Mouse (Mus musculus) ovary, adult 18-20 months (tissue): ENCODE results near the gene Il5.
"Not testable (repeated sequence)": the region's sequence is repeated elsewhere in the genome, so short reads cannot be mapped to it uniquely, and the experiment has no call there.

Source experiments
- DNase-seq: peaks from one replicate; pipeline ENCODE4 v3.0.0; 2022; ENCODE audit warnings: low spot score, mixed read lengths

Il5 gene

DNA sequence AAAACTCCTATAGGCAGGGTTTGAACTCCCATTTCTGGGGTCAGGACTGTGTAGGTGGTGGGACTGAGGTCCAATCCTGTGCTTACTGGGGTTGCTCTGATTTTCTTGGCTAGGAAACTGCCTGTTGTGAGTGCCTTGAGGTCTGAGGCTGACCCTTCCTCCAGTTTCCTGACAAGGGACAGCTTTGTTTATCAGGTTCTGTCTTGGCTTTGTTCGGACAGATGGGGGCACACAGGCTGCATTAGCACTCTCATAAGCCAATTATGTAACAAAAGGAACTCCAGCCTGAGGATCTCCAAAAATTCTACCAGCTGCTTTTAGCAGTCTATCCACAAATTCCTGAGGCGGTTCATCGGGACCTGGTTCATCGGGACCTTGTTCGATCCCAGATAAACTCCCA is 21.8 kb downstream of the Il5 start:
- DNase-seq = no peak

DNA sequence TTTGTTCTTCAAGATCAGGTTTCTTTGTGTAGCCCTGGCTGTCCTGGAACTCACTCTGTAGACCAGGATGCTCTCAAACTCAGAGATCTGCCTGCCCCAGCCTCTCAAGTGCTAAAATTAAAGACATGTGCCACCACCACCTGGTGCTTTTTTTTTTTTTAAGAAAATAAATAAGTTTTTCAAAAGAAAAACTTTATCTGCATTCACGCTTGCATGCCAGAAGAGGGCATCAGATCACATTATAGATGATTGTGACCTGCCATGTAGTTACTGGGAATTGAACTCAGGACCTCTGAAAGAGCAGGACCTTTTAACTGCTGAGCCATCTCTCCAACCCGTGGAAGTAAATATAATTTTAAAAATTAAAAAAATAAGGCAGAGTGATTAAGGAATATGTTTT is 24.7 kb downstream of the Il5 start:
- no peak for DNase-seq

DNA sequence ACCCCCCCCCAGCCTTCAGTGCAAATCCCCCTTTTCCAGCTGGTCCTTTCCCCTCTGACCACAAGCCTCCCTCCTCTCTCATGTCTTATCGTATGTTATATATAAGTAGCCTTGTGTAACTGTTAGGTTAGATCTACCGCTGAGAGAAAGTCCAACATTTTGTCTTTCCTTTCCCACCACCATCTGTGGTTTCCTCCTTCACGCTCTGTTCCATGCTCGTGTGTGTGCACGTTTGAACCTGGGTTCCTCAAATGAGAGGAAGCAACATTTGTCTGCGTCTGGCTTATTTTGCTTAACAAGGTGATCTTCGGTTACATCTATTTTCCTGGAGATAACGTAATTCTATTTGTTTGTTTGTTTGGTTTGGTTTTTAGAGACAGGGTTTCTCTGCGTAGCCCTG is 27.4 kb downstream of the Il5 start:
- no peak for DNase-seq

DNA sequence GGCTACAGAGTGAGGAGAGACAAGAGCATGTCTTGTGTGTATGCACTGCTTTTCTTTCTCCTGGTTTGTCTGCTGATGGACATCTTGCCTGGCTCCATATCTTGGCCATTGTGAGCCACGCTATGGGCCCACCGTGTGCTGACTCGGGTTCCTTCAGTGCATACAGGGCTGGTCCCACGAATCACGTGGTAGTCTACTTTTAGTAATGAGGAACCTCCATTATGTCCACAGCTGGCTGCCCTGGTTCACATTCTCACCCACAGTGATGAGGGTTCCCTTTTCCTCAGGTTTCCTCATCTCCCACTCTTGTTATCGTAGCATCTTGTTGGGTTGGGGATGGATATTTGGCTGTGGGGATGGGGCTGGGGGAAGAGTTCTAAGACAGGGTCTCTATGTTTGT is 28.0 kb downstream of the Il5 start:
- no peak for DNase-seq

DNA sequence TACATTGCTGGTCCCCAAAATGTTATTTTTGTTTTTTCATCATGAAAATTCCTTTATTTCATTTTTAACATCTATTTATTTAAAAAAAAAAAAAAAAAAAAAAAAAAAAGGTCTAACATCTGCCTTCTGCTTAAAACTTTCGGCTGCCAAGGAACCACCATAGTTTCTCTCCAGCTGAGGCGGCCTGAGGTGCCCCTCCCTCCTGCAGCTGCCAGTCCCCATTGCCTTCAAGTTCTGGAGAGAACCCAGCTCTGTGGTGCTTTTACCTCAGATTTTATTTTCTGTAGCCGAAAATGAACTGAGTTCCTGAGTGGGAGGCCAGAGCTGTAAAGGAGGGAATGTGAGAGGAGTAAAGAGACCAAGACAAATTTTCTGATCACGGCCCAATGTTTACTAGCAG is 28.7 kb downstream of the Il5 start:
- no peak for DNase-seq

DNA sequence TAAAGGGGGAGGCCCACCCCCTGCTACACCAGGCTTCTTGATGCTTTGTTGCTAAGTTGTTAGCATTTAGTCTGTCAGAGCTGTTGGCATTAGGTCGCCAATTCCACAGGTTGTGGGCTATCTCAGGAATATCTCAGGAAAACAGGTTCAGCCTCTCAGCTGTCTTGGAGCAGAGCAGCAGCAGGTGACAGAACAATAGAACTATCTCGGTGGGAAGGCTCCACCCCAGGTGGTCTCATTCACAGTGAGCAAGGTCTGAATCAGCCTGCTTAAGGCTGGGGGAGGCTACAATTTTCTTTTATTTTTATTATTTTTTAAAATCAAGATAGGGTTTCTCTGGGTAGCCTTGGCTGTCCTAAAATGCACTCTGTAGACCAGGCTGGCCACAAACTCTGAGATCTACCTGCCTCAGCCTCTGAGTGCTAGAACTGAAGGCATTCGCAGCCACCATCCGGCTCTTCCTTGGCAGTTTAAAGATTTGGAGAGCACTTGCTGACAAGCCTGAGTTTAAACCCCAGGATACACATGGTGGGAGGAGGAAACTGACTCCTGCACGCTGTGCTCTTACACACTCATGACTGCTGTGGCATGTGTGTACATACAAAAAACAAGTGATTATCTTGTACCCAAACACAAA is 29.2 kb downstream of the Il5 start:
- DNase-seq = no peak

DNA sequence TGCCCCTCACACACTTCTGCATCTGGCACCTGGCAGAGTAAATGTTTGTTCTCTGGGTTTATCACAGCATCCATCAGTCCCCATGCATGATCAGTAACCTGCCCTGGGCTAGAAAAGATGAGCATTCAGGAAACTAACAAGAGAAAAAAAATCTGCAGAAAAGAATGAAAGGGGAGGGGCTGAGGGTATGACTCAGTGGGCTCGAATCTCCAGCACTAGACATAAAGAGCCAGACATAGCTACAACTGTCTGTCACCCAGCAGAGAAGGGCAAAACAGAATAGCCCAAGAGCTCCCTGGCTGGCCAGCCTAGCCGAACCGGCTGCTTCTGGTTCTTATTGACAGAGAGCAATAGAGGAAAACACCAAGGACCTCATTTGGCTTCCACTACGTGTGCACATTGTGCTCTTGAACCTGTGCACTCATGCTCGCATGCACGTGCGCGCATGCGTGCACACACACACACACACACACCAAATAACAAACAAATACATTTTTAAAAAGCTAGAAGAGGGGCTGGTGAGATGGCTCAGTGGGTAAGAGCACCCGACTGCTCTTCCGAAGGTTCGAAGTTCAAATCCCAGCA is 34.5 kb downstream of the Il5 start:
- DNase-seq = no peak

DNA sequence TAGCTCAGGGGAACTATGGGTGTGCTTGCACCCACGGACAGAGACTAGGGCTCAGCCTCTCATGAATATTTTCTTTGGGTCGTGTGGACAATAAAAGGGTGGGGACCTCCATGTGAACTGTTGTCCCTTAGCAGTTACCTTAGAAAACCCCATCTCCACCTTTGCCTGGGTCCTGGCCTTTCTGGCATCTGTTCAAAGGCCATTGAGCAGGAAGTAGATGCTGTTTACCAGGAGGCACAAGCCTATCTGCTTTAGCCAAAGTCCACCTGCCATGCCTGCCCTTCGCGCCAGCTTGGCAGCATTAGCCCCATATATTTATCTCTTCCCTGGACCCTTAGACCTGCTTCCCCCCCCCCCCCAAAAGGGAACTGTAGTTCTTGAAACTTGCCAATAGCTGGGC is 37.0 kb downstream of the Il5 start:
- DNase-seq = no peak

DNA sequence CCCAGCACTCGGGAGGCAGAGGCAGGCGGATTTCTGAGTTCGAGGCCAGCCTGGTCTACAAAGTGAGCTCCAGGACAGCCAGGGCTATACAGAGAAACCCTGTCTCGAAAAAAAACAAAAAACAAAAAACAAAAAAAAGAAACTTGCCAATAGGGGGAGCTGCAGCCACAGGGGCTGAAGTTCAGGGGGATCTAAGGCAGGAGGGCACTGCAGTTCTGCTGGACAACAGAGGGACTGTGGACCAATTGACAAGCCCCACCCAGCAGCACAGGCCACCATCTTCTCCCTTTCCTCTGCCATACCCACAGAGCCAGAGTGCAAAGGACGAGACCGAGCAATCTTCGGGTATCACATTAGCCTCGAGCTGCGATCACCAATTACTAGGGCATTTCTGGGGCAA is 37.4 kb downstream of the Il5 start:
- DNase-seq = not testable (repeated sequence)

DNA sequence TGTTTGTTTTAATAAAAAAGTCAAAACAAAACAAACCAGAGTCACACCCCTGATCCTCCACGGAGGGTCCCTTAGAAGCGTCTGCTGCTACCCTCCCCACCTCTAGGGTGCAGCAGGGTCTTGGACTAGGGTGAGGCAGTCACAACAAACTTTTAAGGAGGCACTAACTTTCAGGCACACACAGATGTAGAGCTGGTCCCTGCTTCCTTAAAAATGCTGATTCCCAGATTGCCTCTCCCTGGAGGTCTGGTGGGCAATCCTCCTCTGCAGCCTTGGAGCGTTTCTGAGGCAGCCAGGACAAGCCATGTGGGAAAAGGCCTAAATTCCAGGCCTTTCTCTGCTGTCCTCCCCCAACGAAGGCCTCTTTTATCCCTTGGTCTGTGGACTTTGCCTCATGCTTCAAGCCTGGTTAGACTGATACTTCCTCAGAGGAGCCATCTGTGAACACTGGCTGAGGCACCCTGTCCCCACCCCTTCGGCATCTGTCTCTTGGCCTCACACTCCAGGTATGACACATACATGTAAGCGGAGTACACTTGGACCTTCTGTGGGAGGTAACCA is 38.3 kb downstream of the Il5 start:
- DNase-seq = no peak

DNA sequence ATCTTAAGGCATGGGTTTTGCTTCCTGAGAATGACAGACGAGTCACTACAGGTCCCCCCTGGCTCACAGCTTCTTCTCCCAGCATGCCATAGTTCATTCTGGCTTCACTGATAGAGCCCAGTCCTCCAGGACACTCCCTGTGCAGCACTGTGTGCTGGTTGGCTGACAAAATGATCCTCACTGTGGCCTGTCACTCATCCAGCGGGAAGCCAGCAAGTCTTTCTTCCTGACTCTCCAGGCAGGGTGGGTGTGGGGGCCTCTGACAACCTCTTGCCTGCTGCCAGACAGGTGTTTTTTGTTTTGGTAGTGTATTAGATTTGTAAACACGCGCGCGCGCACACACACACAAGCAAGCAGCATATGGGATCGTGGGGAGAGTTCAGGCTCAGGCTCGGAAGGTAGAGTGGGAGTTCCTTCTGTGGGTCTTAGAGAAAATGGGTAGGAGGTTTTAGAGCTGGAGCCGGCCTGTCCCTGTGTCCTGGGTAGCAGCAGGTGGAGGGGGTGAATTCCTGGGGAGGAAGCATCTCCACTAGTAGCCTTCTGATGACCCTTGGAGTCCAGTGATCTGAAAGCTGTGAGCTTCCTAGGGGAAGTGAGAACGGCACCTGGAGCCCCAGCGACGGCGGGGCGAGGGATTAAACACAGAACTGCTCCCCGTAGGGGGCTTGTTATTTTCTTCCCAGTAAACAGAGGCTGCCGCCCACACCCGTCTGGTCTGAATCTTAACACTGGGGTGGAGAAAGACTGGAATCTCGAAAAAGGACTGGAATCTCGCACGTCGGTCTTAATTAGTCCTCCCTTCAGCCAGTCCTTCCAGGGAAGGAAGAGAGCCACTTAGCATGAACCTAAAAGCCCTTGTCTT is 39.2 kb downstream of the Il5 start:
- no peak for DNase-seq

DNA sequence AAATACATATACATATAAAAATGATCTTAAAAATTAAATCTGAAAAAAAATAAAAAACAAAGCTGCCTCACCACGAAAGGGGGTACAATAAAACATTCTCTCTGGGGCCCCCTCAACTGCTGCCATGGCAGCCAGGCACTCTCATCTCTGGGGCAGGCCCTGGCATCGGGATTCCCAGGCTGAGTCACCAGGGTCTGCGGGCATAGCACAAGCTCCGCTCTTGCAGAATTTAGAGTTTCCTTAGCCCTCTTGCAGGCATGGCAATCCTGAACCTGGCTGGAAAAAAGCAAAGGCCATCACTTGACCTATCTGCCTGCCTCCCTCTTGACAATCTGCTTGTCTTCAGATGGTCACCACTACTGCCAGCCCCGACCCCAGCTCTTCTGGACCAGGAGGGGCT is 40.7 kb downstream of the Il5 start:
- DNase-seq = no peak

DNA sequence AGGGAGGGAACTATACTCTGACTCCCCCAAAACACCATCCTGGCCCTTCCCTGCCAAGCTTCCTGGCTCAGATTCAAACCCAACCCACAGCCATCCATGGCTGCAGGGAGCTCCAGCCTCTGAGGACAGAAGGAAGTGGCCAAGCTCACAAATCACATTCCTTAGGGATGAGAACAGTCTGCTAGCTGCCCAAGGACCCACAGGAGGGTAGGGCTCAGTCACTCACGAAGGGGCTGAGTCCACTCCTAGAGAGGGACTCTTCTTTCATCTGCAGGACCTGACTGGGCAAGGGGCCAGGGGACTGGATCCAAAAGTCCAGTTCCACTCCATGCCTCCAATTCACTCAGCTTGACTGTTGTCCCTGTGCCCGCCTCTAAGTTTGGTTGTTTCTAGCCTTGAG is 41.2 kb downstream of the Il5 start:
- peak; percentile 71 for DNase-seq

DNA sequence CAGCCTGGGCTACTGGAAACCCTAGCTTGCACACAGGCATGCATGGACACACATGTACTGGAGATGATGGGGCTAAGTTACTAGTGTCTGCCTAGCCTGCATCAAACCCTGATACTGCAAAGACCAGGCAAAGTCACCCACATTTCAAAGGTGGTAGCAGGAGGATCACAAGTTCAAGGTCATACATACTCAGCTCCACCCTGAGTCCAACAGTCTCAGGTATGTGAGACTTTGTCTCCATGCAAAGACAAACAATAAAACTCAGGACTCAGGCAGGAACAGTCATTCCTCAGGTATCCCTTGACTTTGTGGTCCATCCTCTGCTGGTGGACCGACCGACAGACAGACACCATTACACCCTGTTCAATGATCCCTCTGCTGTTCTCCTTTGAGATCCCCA is 41.8 kb downstream of the Il5 start:
- no peak for DNase-seq

DNA sequence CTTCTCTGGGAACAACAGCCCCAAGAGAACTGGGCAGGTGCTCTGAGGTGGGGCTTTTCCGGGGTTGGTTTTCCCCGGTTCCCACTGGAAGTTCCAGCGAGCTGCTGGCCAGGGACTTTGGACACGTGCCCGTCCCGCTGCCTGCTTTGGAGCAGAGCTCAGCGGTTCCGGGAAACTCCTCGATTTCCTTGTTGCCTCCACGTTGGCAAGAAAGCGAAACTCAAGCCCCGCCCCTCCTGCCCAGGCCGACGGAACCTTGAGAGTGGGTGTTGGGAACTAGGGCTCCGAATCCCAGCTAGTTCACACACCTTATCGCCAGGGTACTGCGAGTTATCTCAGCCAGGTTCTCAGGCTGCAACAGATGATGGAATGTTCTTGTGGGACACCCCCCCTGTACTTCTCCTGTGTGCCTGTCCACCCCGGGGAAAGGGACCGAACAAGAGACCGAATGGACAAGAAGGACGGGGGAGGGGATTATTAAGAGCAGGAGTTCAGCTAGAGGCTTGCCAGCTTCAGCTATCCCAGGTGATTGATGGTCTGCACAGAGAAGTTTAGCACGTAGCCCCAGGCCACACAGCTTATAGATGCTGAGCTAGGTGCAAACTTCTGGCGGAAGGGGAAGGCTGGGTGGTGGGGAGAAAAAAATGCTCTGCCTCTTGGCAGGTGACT is 42.4 kb downstream of the Il5 start:
- peak; percentile 84 for DNase-seq

DNA sequence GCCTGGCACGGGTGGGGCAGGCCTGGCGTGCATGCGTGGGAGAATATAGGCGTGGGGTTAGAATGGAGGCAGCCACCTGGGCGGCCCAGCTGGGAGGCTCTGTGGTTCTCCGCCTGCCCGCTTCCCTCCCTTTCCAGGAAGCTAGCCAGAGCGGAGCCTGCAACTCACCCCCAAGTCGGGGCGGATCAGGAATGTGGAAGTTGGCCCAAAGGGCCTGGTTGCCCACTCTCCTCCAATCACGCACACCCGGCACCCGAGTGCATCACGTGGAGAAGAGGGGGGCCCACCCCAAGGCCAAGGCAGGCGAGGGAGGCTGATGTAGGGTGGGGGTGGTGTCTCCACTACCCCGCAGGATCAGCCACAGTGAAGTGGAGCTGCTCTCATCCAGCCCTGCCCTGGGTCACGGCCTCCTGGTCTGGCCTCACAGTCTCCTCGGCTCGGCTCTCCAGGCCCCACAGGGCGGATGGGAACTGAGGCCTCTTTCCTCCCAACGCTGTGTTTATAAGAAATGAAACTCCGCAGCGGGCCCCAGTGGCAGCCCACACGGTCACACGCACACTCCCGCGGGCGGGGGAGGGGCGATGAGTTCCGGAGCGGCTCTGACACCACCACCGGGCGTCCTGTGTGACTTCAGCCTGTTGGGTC is 43.0 kb downstream of the Il5 start:
- DNase-seq = peak; percentile 93

DNA sequence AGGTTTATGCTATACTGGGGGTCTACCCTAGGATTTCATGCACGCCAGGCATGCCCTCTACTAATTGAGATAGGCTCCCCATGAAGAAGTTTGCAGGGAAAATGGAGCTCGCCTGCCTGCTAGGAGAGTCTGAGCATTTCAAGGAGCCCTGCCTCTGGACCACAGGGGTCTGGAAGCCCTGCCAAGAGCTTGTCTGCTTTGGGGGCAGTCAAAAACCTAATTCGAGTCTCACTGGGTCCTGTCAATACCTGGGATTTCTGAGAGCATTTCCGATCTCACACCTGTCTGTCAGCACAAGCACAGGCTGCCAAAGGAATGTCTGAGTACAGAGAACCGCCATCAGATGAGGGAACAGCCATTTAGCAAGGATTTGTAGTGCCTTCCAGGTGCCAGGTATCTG is 44.0 kb downstream of the Il5 start:
- no peak for DNase-seq

DNA sequence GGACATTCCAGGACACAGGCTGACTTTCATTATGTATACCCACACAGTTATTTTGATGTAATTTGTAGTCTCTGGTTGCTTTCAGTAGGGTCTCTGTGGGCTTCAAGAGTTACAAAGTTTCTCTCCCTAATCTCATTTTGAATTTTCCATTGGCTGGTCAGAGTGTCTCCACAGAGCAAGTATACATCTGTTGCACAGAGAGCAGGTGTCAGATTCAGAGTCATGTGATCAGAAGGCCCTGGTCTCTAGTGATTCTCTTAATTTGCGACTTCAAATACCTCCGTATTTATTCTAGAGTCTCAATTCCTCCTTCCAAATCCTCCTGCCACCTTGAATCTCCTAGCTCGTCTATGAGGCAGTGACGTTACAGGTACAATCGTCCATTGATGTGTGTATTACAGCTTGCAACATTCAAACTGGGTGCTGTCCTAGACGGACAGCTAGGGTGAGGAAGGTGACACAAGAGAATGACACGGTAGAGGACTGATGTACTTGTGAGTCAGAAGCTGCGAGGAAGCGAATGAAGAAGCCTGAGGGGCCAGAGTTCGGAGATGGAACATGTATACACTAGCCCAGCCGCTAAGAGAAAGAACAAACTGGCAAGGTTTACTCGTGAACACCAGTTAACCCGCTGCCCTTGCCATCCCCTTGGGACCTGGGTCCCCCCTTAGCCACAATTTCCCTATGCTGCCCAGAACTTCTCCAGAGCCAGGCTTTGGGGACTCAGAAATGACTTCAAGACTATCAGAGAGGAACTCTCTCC is 48.0 kb downstream of the Il5 start:
- no peak for DNase-seq

DNA sequence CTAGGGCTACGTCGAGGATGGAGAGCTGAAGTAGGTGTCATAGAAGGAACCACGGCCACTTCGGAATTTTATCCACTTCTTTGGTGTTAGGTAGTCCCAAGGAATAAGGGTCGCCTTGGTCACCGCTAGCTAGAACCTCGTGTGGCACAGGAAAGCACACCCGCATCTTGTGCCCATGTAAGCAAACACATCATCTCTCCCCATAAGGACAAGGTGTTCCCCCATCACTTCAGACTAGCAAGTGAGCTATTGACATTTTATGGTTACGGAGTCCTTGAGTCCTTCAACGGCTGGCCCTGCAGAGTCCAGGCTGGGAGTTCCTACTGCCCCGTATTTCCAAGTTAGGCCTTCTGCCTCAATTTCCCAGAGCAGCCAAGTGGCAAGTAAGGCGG is 48.6 kb downstream of the Il5 start:
- no peak for DNase-seq

DNA sequence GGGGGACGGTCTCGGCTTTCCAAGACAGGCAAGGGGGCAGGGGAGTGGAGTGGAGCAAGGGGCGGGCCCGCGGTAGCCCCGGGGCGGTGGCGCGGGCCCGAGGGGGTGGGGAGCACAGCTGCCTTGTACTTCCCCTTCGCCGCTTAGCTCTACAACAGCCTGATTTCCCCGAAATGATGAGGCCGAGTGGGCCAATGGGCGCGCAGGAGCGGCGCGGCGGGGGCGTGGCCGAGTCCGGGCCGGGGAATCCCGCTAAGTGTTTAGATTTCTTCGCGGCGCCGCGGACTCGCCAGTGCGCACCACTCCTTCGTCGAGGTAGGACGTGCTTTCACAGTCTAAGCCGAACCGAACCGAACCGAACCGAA is 49.1 kb downstream of the Il5 start, which contains the start of gene Irf1:
Gene Irf1, plus strand, starts transcription at position 255 of the 365 bp plus-strand sequence.
- peak; percentile 93 for DNase-seq

DNA sequence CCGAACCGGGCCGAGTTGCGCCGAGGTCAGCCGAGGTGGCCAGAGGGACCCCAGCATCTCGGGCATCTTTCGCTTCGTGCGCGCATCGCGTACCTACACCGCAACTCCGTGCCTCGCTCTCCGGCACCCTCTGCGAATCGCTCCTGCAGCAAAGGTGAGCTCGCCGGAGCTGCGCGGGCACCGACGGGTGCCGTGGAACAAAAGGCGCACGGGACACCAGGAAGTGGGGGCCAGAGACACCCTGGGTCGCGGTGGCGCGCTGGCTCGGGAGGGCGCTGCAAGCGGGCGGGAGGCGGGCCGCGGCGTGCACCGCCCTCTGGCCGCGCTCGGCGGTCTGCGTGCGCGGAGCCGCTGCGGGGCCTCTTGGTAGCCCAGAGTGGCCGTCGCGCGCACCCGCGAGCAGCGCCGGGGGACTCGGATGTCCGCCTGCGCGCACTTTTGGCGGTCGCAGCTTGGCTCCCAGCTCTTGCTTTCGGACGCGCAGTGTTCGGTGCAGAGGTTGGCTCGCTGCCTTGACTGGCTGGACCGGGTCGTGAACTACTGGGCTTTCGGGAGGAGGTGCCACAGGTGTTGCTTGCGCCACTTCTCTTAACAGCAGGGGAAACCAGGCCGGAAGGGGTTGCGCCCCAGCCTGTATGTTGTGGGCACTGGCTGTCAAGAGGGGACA is 49.7 kb downstream of the Il5 start:
- DNase-seq = peak; percentile 70
